Mouse (Mus musculus): ENCODE results near the gene Tlnrd1. TPM values are rescaled to one million over a fixed set of nuclear protein-coding genes. Genes with fewer than 3 reads are reported as not detected.
A peak's percentile ranks its signal among the peaks of the same experiment; 100 is the strongest.
"Not testable (repeated sequence)": the region's sequence is repeated elsewhere in the genome, so short reads cannot be mapped to it uniquely, and the experiment has no call there.

The Tlnrd1 gene
- polyA plus RNA-seq, 1 experiment from 2014 or later, result 16.8 TPM

DNA sequence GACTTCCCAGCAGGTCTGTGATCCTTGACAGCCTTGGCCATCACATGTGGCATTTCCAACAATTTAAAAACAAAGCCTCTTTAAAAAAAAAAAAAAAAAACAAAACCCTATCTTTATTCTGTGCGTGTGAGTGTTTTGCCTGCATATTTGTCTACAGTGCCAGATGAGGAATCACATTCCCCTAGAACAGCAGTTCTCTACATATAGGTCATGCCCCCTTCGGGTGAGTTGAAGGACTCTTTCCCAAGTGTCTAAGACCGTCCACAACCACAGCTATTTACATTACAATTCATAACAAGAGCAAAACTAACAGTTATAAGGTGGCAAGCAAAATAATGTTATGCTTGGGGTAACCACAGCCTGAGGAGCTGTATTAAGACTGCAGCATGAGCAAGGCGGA is 17.3 kb upstream of the Tlnrd1 start:
- peaks cover 5% of the 10 kb centered on the region; the same call in 1 of the 2 replicates for H3K36me3 ChIP-seq (ENCODE audit: control insufficient read depth, insufficient read depth, low read length)
- 93% methylated on average over 4 of the region's 4 CpGs for WGBS
- H3K27me3 ChIP-seq (ENCODE audit: control insufficient read depth, insufficient read depth, low read length), result no peaks in the 10 kb centered on the region
- H3K9me3 ChIP-seq (ENCODE audit: control insufficient read depth, low read length), result no peaks in the 10 kb centered on the region
- no peaks in the 10 kb centered on the region for H3K4me1 ChIP-seq (ENCODE audit: control insufficient read depth, insufficient read depth, low read length)
- ATAC-seq (ENCODE audit: low FRiP score) (no peak), DNase-seq (ENCODE audit: low spot score, missing footprints) (no peak)
- H3K4me2 ChIP-seq, result no peak overlapping the region
- H3K27ac ChIP-seq (ENCODE audit: low read depth, low read length), result no peak overlapping the region
- H3K9ac ChIP-seq (ENCODE audit: low read length), result no peak overlapping the region
- no peak overlapping the region for H3K4me3 ChIP-seq (ENCODE audit: low read depth, low read length)

GRCm38 (mm10) chr7:83900519-83900918 is 16.4 kb upstream of the Tlnrd1 start:
- H3K4me3 ChIP-seq (ENCODE audit: low read depth, low read length), result no peak overlapping the region
- no peak overlapping the region for H3K4me2 ChIP-seq
- no peak overlapping the region for H3K27ac ChIP-seq (ENCODE audit: low read depth, low read length)
- no peaks in the 10 kb centered on the region for H3K4me1 ChIP-seq (ENCODE audit: control insufficient read depth, insufficient read depth, low read length)
- no peak overlapping the region for H3K9ac ChIP-seq (ENCODE audit: low read length)
- no peaks in the 10 kb centered on the region for H3K27me3 ChIP-seq (ENCODE audit: control insufficient read depth, insufficient read depth, low read length)
- H3K9me3 ChIP-seq (ENCODE audit: control insufficient read depth, low read length), result no peaks in the 10 kb centered on the region
- DNase-seq (ENCODE audit: low spot score, missing footprints) (no peak), ATAC-seq (ENCODE audit: low FRiP score) (no peak)
- H3K36me3 ChIP-seq (ENCODE audit: control insufficient read depth, insufficient read depth, low read length), result peaks cover 5% of the 10 kb centered on the region; the same call in 1 of the 2 replicates
- 90% methylated on average over 3 of the region's 3 CpGs for WGBS

GRCm38 (mm10) chr7:83898267-83898666 is 14.2 kb upstream of the Tlnrd1 start:
- Histone ChIP-seq H3K9ac (ENCODE audit: low read length) (no peak overlapping the region), H3K4me1 (ENCODE audit: control insufficient read depth, insufficient read depth, low read length) (peaks cover 7% of the 10 kb centered on the region), H3K27ac (ENCODE audit: low read depth, low read length) (no peak overlapping the region), H3K36me3 (ENCODE audit: control insufficient read depth, insufficient read depth, low read length) (peaks cover 5% of the 10 kb centered on the region; the same call in 1 of the 2 replicates), H3K27me3 (ENCODE audit: control insufficient read depth, insufficient read depth, low read length) (no peaks in the 10 kb centered on the region), H3K4me3 (ENCODE audit: low read depth, low read length) (no peak overlapping the region), H3K4me2 (no peak overlapping the region), H3K9me3 (ENCODE audit: control insufficient read depth, low read length) (no peaks in the 10 kb centered on the region)
- 94% methylated on average over 11 of the region's 11 CpGs for WGBS
- DNase-seq (ENCODE audit: low spot score, missing footprints) (no peak), ATAC-seq (ENCODE audit: low FRiP score) (no peak)

- Histone ChIP-seq H3K9ac (ENCODE audit: low read length) (no peak overlapping the region), H3K9me3 (ENCODE audit: control insufficient read depth, low read length) (no peaks in the 10 kb centered on the region), H3K27ac (ENCODE audit: low read depth, low read length) (no peak overlapping the region), H3K4me2 (no peak overlapping the region), H3K4me3 (ENCODE audit: low read depth, low read length) (no peak overlapping the region), H3K4me1 (ENCODE audit: control insufficient read depth, insufficient read depth, low read length) (peaks cover 12% of the 10 kb centered on the region), H3K27me3 (ENCODE audit: control insufficient read depth, insufficient read depth, low read length) (no peaks in the 10 kb centered on the region), H3K36me3 (ENCODE audit: control insufficient read depth, insufficient read depth, low read length) (peaks cover 5% of the 10 kb centered on the region; the same call in 1 of the 2 replicates)
- WGBS, result 95% methylated on average over 5 of the region's 5 CpGs
- ATAC-seq (ENCODE audit: low FRiP score) (no peak), DNase-seq (ENCODE audit: low spot score, missing footprints) (peak; percentile 51)
Measured at GRCm38 (mm10) chr7:83896077-83896740, 12.1 kb upstream of the Tlnrd1 start.

GRCm38 (mm10) chr7:83894348-83894747 is 10.2 kb upstream of the Tlnrd1 start:
- DNase-seq (ENCODE audit: low spot score, missing footprints) (peak; percentile 83), ATAC-seq (ENCODE audit: low FRiP score) (no peak)
- Histone ChIP-seq H3K27ac (ENCODE audit: low read depth, low read length) (no peak overlapping the region), H3K9ac (ENCODE audit: low read length) (no peak overlapping the region), H3K4me1 (ENCODE audit: control insufficient read depth, insufficient read depth, low read length) (peaks cover 12% of the 10 kb centered on the region), H3K4me2 (no peak overlapping the region), H3K27me3 (ENCODE audit: control insufficient read depth, insufficient read depth, low read length) (no peaks in the 10 kb centered on the region), H3K4me3 (ENCODE audit: low read depth, low read length) (no peak overlapping the region), H3K9me3 (ENCODE audit: control insufficient read depth, low read length) (no peaks in the 10 kb centered on the region), H3K36me3 (ENCODE audit: control insufficient read depth, insufficient read depth, low read length) (peaks cover 4% of the 10 kb centered on the region; the same call in 1 of the 2 replicates)
- 94% methylated on average over 1 of the region's 1 CpGs for WGBS

DNA sequence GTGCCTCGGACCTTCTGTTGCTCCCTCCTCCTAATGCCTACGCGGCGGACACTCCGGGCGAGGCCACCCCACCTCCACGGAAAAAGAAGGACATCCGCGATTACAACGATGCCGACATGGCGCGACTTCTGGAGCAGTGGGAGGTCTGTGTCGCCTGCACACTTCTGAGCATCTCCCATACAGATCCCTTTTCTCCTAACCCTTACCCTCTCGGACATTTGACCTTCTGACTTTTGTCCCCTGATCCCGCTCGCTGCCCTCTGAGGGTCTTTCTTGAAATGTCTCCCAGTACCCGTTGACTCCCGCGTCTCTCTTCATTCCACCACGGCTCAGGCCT is 8.2 kb upstream of the Tlnrd1 start:
- no peaks in the 10 kb centered on the region for H3K36me3 ChIP-seq (ENCODE audit: control insufficient read depth, insufficient read depth, low read length)
- 0% methylated on average over 20 of the region's 21 CpGs for WGBS
- H3K4me2 ChIP-seq, result peak overlapping the region; percentile 52
- DNase-seq (ENCODE audit: low spot score, missing footprints), result no peak
- H3K4me3 ChIP-seq (ENCODE audit: low read depth, low read length), result peak overlapping the region; percentile 58
- H3K4me1 ChIP-seq (ENCODE audit: control insufficient read depth, insufficient read depth, low read length), result peaks cover 12% of the 10 kb centered on the region
- no peaks in the 10 kb centered on the region for H3K27me3 ChIP-seq (ENCODE audit: control insufficient read depth, insufficient read depth, low read length)
- H3K9ac ChIP-seq (ENCODE audit: low read length), result peak overlapping the region; percentile 85
- 0 out of 2 replicates have a peak, but pooled peaks have one; percentile 28 for ATAC-seq (ENCODE audit: low FRiP score)
- no peaks in the 10 kb centered on the region for H3K9me3 ChIP-seq (ENCODE audit: control insufficient read depth, low read length)
- H3K27ac ChIP-seq (ENCODE audit: low read depth, low read length), result peak overlapping the region; percentile 22

- peak; percentile 100 for DNase-seq (ENCODE audit: low spot score, missing footprints)
- peaks cover 12% of the 10 kb centered on the region for H3K4me1 ChIP-seq (ENCODE audit: control insufficient read depth, insufficient read depth, low read length)
- H3K4me2 ChIP-seq, result peak overlapping the region; percentile 52
- H3K36me3 ChIP-seq (ENCODE audit: control insufficient read depth, insufficient read depth, low read length), result no peaks in the 10 kb centered on the region
- no peaks in the 10 kb centered on the region for H3K9me3 ChIP-seq (ENCODE audit: control insufficient read depth, low read length)
- 4% methylated on average over 44 of the region's 44 CpGs for WGBS
- no peaks in the 10 kb centered on the region for H3K27me3 ChIP-seq (ENCODE audit: control insufficient read depth, insufficient read depth, low read length)
- peak overlapping the region; percentile 85 for H3K9ac ChIP-seq (ENCODE audit: low read length)
- H3K4me3 ChIP-seq (ENCODE audit: low read depth, low read length), result peak overlapping the region; percentile 58
- peak overlapping the region; percentile 22 for H3K27ac ChIP-seq (ENCODE audit: low read depth, low read length)
- ATAC-seq (ENCODE audit: low FRiP score), result peak; percentile 97
Measured at GRCm38 (mm10) chr7:83891433-83892332, 7.6 kb upstream of the Tlnrd1 start.

GRCm38 (mm10) chr7:83889946-83890345 is 5.8 kb upstream of the Tlnrd1 start:
- H3K27ac ChIP-seq (ENCODE audit: low read depth, low read length); H3K9me3 ChIP-seq (ENCODE audit: control insufficient read depth, low read length); DNase-seq (ENCODE audit: low spot score, missing footprints); H3K4me3 ChIP-seq (ENCODE audit: low read depth, low read length); ATAC-seq (ENCODE audit: low FRiP score); H3K36me3 ChIP-seq (ENCODE audit: control insufficient read depth, insufficient read depth, low read length); H3K9ac ChIP-seq (ENCODE audit: low read length); H3K27me3 ChIP-seq (ENCODE audit: control insufficient read depth, insufficient read depth, low read length); H3K4me2 ChIP-seq: not testable (repeated sequence)
- H3K4me1 ChIP-seq (ENCODE audit: control insufficient read depth, insufficient read depth, low read length), result peaks cover 12% of the 10 kb centered on the region
- WGBS, result 97% methylated on average over 5 of the region's 5 CpGs

DNA sequence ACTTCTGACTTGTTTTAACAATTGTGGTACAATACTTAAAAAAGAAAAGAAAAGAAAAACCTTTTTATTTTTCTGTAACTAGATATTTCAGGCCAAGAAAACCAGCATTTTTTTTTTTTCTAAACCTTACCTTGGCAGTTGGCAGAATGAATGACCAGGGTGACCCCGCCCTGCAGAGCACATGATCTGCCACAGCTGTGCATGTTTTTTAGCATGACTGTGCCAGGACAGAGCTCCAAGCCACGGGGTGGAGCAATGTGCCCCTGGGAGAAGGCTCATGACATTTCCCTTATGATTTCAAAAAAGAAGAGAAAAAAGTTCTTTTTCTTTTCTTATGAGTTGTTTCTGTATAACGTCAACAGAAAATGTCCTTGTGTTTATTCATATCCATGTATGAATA is 5.3 kb upstream of the Tlnrd1 start:
- H3K27ac ChIP-seq (ENCODE audit: low read depth, low read length), result no peak overlapping the region
- H3K27me3 ChIP-seq (ENCODE audit: control insufficient read depth, insufficient read depth, low read length), result no peaks in the 10 kb centered on the region
- H3K4me1 ChIP-seq (ENCODE audit: control insufficient read depth, insufficient read depth, low read length), result peaks cover 12% of the 10 kb centered on the region
- H3K4me2 ChIP-seq, result no peak overlapping the region
- H3K9ac ChIP-seq (ENCODE audit: low read length), result no peak overlapping the region
- H3K36me3 ChIP-seq (ENCODE audit: control insufficient read depth, insufficient read depth, low read length), result no peaks in the 10 kb centered on the region
- 81% methylated on average over 3 of the region's 3 CpGs for WGBS
- no peak for ATAC-seq (ENCODE audit: low FRiP score)
- peak; percentile 6 for DNase-seq (ENCODE audit: low spot score, missing footprints)
- no peak overlapping the region for H3K4me3 ChIP-seq (ENCODE audit: low read depth, low read length)
- H3K9me3 ChIP-seq (ENCODE audit: control insufficient read depth, low read length), result no peaks in the 10 kb centered on the region
